Mouse (Mus musculus): Measurements from ENCODE around the gene Kcnma1. TPM values are rescaled to one million over a fixed set of nuclear protein-coding genes. Genes with fewer than 3 reads are reported as not detected.

Kcnma1 gene
- total RNA-seq, 2 experiments from 2014 or later: not detected

DNA sequence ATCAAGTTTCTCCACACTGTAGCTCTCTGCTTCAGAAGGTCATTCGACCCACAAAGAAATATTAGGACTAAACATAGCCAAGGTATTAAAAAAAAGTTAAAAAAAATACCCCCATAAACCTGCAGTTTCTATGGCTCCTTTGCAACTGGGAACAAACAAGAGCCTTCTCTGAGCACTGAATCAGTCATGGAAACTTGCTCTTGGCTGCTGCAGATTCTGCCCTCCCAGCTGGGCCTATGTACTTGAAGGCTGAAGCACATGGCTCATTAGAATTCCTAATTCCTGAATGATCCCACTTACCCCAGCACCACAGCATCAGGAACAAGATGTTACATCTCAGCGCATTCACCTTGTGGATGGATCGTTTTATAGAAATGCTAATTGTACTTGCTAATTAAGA lies 448.4 kb downstream of the Kcnma1 start:
- no peak for ATAC-seq (replicated peaks; ENCODE audit: low FRiP score, poor library complexity, severe bottlenecking)

- ATAC-seq (replicated peaks; ENCODE audit: low FRiP score, poor library complexity, severe bottlenecking): no peak
Measured at GRCm38 (mm10) chr14:23564474-23564873, 449.8 kb downstream of the Kcnma1 start.

GRCm38 (mm10) chr14:23563180-23563579 lies 451.1 kb downstream of the Kcnma1 start:
- no peak for ATAC-seq (replicated peaks; ENCODE audit: low FRiP score, poor library complexity, severe bottlenecking)

GRCm38 (mm10) chr14:23555647-23556046 lies 458.6 kb downstream of the Kcnma1 start:
- no peak for ATAC-seq (replicated peaks; ENCODE audit: low FRiP score, poor library complexity, severe bottlenecking)

GRCm38 (mm10) chr14:23552252-23552974 lies 461.9 kb downstream of the Kcnma1 start:
- ATAC-seq (replicated peaks; ENCODE audit: low FRiP score, poor library complexity, severe bottlenecking): no peak

DNA sequence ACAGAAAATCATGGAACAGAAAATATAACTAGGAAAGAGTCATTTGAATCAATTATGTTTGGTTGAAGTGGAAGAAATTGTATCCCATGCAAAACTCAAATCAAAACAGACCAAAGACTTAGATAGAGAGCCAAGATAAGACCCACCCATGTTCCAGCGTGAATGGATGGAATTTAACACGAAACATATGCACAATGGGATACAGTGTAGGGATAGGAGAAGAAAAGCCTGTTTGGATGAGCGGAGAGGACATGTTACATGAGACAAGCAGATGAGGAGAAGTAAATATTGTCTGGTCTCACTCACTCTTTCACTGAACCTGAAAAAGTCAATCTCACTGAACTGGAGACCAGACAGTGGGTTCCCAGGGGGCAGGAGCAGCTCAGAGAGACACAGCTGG lies 463.8 kb downstream of the Kcnma1 start:
- ATAC-seq (replicated peaks; ENCODE audit: low FRiP score, poor library complexity, severe bottlenecking): no peak

DNA sequence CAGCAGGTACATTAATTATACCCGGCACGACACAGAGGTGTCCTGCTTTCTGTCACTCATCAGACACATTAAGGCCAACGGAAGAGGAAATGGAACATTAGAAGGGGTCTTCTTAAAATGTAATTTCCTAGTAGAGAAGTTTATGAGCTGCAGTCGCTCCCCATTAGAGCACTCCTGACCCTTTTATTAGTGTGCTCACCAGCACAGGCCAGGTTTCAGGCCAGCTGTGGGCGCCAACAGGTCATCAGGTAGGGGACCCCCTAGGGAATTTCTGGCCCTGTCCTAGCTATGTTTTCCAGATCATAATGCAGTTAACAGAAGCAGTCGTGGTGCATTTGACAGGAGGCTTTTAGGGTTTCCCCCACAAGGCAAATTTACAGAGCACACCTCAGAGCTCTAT lies 472.2 kb downstream of the Kcnma1 start:
- no peak for ATAC-seq (replicated peaks; ENCODE audit: low FRiP score, poor library complexity, severe bottlenecking)

GRCm38 (mm10) chr14:23539621-23540020 lies 474.7 kb downstream of the Kcnma1 start:
- no peak for ATAC-seq (replicated peaks; ENCODE audit: low FRiP score, poor library complexity, severe bottlenecking)

DNA sequence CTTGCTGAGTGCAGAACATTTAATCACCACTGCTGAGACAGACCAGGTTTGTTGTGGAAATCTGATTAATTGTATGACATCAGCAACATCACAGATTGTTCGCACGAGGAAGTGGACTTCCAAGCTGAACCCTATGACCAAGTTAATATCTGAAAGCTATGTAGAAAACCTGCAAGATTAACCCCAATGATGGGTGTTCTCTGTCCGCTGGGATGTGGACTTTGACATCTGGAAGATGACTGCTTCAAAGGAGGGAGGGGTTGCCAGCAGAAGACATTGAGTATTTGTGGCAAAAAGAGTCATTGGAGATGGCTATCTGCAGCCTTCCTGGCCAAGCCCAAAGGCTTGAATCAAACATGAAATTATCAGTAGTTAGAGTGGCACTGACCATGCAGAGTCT lies 480.9 kb downstream of the Kcnma1 start:
- no peak for ATAC-seq (replicated peaks; ENCODE audit: low FRiP score, poor library complexity, severe bottlenecking)

- no peak for ATAC-seq (replicated peaks; ENCODE audit: low FRiP score, poor library complexity, severe bottlenecking)
Measured at GRCm38 (mm10) chr14:23531735-23532525, 482.4 kb downstream of the Kcnma1 start.

GRCm38 (mm10) chr14:23529720-23530119 lies 484.6 kb downstream of the Kcnma1 start:
- no peak for ATAC-seq (replicated peaks; ENCODE audit: low FRiP score, poor library complexity, severe bottlenecking)

DNA sequence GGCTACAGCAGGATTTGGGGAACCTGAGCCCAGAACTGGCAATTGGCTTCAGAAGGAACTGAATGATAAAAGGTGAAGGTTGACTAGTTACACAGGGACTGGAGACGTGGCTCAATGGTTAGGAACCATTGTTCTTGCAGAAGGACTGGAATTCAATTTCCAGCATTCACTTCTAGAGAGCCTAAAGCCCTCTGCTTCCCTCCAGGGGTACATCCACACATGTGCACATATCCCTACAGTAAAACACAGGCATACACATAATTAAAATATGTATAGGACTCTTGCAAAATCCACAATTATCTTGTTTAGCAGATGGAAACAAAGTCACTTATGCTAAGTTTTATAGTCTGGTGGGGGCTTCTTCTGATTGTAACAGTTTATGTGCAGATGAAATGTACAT lies 485.1 kb downstream of the Kcnma1 start:
- ATAC-seq (replicated peaks; ENCODE audit: low FRiP score, poor library complexity, severe bottlenecking): no peak

DNA sequence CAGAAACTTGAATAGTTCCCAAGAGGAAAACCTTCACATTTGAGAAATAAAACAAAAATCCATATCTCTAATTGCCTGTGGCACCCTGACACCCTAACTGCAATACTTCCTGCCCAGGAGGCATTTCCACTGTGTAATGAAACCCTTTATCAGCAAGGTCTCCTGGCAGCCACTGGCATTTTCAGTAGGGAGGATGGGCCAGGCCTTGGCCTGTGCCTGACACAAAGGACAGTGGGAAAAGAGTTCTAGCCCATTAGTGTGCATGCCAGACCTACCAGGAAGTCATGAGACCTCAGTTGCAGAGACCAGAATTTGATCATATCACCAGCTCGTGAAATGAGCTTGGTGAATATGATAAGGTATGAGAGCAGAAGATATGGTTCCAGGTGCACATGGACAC lies 488.4 kb downstream of the Kcnma1 start:
- no peak for ATAC-seq (replicated peaks; ENCODE audit: low FRiP score, poor library complexity, severe bottlenecking)

DNA sequence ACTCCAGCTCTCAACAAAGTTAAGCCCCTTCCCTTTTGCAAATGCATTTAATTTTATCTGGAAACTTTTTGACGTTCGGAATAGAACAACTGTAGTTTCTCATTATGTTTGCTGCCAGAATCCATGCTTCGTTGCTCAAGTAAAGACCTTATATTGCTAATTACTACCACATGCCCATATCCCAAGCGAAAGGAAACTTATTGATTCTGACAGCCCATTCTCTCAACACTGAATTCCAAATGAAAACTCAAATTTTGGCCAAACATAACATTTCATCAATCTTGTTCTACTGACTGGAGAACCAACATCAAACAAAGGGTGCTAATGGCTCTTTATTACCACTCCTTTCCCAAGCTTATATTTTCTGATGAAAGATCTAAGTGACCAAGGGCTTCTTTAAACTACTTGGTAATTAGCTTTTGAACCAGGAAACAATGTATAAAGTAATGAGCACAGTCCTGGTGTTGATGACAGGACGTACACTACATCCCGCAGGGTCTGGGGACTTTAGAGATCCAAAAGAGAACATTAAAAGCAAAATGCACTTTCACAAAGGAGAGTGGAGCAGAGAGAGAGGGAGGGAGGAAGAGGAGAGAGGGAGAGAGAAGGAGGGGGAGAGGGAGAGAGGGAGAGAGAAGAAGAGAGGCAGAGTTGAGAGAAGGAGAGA lies 490.3 kb downstream of the Kcnma1 start:
- no peak for ATAC-seq (replicated peaks; ENCODE audit: low FRiP score, poor library complexity, severe bottlenecking)

DNA sequence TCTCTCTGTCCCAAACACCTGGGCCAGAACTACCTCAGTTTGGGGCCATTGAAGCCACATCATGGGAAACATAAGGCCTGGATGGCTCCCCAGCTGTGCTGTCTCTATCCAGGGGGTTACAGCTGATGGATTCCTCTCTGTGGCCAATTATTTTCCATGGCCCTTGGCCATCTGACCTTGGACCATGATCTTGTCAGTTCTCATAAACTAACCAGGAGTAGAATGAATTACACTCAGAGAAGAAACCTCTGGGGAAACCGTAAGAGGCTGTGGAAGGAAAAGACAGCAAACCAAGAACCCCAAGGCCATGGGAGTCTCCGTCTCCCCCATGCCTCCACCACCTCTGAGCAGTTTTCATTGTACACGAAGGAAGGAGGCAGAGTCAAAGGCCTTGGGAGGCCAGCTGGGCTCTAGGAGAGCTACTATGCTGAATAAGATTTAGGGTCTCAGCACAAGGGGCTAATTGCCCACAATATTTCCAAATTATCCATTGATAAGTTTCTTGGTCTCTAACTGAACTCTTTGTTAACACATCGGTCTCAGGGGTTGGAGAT lies 491.6 kb downstream of the Kcnma1 start:
- ATAC-seq (replicated peaks; ENCODE audit: low FRiP score, poor library complexity, severe bottlenecking): no peak

- no peak for ATAC-seq (replicated peaks; ENCODE audit: low FRiP score, poor library complexity, severe bottlenecking)
Measured at GRCm38 (mm10) chr14:23521080-23521684, 493.1 kb downstream of the Kcnma1 start.

GRCm38 (mm10) chr14:23517374-23517773 lies 496.9 kb downstream of the Kcnma1 start:
- ATAC-seq (replicated peaks; ENCODE audit: low FRiP score, poor library complexity, severe bottlenecking): no peak

DNA sequence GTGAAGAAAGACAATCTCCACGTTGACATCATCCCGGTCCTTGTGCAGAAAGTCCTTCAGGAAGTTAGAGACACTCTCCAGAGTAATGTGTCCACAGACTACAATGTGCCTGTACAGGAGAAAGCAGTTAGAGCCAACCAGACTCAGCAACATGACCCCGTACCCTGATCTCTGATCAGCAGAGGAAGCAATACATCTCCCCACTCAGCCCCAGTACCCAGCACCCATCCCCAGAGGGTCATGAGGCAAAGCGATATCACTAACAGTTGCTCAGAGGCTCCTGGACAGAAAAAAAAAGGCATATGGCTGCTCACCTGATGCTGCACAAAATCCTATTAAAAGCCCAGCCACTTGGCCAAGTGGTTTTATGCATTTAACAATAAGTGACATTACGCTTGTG lies 504.5 kb downstream of the Kcnma1 start:
- no peak for ATAC-seq (replicated peaks; ENCODE audit: low FRiP score, poor library complexity, severe bottlenecking)

GRCm38 (mm10) chr14:23502236-23502790 lies 512.0 kb downstream of the Kcnma1 start:
- no peak for ATAC-seq (replicated peaks; ENCODE audit: low FRiP score, poor library complexity, severe bottlenecking)

GRCm38 (mm10) chr14:23496801-23497200 lies 517.5 kb downstream of the Kcnma1 start:
- no peak for ATAC-seq (replicated peaks; ENCODE audit: low FRiP score, poor library complexity, severe bottlenecking)
